Mouse (Mus musculus): ENCODE data around the gene Lin52. TPM values are rescaled to one million over a fixed set of nuclear protein-coding genes. Genes with fewer than 3 reads are reported as not detected.

Lin52 gene
- polyA plus RNA-seq (2015; fragmentation: Illumina TruSeq; extraction: RNeasy Lipid Tissue Mini Kit (QIAGEN cat#74804); ENCODE audit: insufficient read depth, low read depth, low replicate concordance): 4.5 TPM

DNA sequence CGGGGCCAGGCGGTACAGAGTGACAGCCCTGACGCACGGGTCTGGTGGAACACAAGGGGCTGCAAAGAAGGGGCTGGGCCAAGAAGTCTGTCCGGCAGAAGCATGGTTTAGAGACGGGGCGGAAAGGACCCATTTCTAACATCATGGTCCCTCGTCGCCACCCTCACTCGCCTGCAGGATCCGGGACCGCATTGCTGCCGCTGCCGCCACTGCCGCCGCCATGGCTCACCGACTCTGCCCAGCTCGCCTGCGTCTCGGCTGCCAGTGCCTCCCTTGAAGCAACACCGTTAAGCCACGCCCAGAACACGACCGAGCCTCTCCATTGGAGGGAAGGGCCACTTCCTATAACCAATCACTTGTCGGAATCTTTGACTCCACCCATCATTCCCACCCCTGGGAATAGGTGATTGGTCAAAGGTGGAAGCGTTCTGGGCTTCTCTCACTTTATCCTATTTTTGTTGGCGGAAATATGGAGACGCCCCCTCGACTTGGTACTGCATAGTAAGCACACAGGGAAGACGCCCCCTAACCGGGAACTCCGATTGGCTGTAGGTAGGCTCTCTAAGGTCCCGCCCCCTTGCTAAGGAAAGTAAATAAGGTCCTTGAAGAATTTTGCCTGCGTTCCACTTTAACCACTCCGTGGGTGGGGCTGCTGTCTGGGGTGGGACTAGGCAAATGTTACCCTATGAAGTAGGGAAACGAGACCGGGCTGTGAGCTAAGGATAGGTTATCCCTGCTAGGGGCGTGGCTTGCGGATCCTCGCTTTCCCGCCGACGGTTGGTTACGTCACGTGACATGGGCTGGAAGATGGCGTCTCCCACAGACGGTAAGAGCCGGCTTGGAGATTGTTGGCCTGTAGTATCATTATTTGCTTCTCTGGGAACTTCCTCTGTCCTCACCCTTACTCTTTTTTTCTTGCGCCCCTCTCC is at the start of gene Lin52, which contains the start of gene Aldh6a1:
Gene Lin52 (plus strand): TSS at position 705 of the 929 bp plus-strand sequence.
Gene Aldh6a1 (minus strand): TSS at position 287 of the 929 bp plus-strand sequence.

DNA sequence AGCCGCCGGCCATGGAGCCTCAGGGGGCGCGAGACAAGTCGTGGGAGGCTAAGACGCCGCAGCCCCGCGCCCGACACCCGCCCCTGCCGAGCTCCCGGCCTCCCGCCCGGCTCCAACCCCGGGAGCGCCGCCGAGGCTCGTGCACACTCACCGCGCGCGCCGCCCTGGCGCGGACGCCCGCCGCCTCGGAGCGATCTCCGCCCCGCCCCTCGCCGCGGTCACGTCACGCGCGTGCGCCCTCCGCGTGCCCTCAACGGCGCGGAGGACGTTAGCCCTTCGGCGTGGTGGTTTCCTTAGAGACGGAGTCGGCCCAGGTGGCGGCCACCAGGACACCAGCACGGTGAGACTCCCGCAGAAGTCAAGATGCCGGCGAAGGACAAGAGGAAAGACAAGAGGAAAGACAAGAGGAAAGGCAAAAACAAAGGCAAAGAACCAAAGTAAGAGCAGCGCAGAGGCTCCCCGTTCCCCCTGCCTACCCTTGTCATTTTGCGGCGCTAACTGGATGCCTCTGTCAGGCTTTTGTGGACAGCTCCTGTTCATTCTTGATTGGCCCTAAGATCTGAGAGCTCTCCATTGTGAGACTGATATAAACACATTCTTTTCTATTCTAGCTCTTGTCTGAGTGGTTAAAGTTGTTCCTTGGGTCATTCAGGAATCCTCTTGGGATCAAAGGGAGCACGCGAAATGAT is 42.3 kb upstream of the Lin52 start, which contains the start of the genes Entpd5 and Bbof1:
Gene Entpd5 (minus strand): TSS at position 211 of the 689 bp plus-strand sequence.
Gene Bbof1 (plus strand): TSS at position 253 of the 689 bp plus-strand sequence.

DNA sequence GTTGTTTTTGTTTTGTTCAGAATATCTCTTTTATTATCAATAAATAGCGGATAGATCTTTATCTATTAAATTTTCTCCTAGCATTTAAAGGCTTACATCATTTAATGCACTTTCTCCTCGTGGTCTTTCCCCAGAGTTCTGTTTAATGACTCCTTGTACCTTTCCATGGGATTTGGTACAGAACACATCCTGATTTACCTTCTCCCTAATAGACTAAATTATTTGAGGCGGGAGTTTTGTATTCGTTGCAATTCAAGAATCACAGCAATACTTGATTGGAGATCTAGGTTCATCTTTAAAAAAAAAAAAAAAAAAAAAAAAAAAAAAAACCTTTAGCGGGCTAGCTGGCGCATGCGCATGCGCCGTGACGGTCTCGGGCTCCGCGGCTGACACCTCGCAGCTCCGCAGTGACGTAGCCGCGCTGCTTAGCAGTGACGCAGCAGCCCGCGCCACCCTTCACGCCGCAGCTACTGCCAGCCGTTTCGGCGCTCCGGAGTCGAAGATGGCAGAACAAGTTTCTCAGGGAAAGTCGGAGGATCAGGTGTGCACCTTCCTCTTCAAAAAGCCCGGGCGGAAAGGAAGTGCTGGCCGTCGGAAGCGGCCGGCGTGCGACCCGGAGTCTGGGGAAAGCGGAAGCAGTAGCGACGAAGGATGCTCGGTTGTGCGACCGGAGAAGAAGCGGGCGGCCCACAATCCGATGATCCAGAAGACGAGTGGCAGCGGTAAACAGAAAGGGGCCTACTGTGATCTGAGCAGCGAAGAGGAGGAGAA is 34.2 kb upstream of the Lin52 start, which contains the start of gene Rnf113a2:
Gene Rnf113a2 (plus strand): TSS at position 363 of the 771 bp plus-strand sequence.

DNA sequence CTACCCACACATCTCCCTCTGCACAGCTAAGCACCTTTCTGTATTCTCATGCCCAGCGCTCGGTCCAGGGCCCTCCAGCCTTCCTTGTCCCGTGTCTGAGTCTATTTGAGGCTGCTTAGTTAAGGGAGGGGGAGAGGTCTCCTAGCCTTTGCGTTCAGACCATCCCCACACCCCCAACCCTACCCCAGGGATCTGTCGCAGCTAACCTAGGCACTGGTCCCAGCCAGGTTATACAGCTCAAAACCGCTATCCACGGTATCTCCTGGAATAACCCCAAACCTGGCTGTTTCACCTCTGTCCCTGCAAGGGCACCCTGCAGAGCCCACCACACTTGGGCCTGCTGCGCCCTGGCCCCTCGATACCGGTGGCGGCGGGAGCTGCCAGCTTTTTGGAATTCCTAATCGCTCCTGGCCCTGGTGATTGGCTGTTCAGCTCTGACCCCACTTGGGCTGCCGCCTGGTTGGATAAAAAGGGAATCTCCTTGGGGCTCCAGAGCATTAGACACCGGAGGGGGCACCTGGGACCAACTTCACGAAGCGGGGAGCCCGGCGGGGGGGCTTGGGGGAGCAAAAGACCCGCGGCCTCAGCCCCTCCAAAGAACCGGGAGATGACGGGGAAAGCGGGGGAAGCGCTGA is 118.2 kb downstream of the Lin52 start, which contains the start of gene Vsx2:
Gene Vsx2 (plus strand): TSS at position 427 of the 635 bp plus-strand sequence.

Other genes starting within 250 kb of the Lin52 start
- 3.9 TPM for gene Elmsan1, start 232.5 kb upstream of the Lin52 start, polyA plus RNA-seq (2015; fragmentation: Illumina TruSeq; extraction: RNeasy Lipid Tissue Mini Kit (QIAGEN cat#74804); ENCODE audit: insufficient read depth, low read depth, low replicate concordance)
- gene Ptgr2, start 166.2 kb upstream of the Lin52 start, polyA plus RNA-seq (2015; fragmentation: Illumina TruSeq; extraction: RNeasy Lipid Tissue Mini Kit (QIAGEN cat#74804); ENCODE audit: insufficient read depth, low read depth, low replicate concordance): 7.3 TPM
- gene Zfp410, start 134.6 kb upstream of the Lin52 start, polyA plus RNA-seq (2015; fragmentation: Illumina TruSeq; extraction: RNeasy Lipid Tissue Mini Kit (QIAGEN cat#74804); ENCODE audit: insufficient read depth, low read depth, low replicate concordance): 12.5 TPM
- gene Coq6, start 89.8 kb upstream of the Lin52 start, polyA plus RNA-seq (2015; fragmentation: Illumina TruSeq; extraction: RNeasy Lipid Tissue Mini Kit (QIAGEN cat#74804); ENCODE audit: insufficient read depth, low read depth, low replicate concordance): 7.6 TPM
- gene Fam161b, start 89.6 kb upstream of the Lin52 start, polyA plus RNA-seq (2015; fragmentation: Illumina TruSeq; extraction: RNeasy Lipid Tissue Mini Kit (QIAGEN cat#74804); ENCODE audit: insufficient read depth, low read depth, low replicate concordance): 1.3 TPM
- 3.3 TPM for gene Entpd5, start 42.4 kb upstream of the Lin52 start, polyA plus RNA-seq (2015; fragmentation: Illumina TruSeq; extraction: RNeasy Lipid Tissue Mini Kit (QIAGEN cat#74804); ENCODE audit: insufficient read depth, low read depth, low replicate concordance)
- gene Bbof1, start 42.4 kb upstream of the Lin52 start, polyA plus RNA-seq (2015; fragmentation: Illumina TruSeq; extraction: RNeasy Lipid Tissue Mini Kit (QIAGEN cat#74804); ENCODE audit: insufficient read depth, low read depth, low replicate concordance): 0.63 TPM
- 2.7 TPM for gene Rnf113a2, start 34.2 kb upstream of the Lin52 start, polyA plus RNA-seq (2015; fragmentation: Illumina TruSeq; extraction: RNeasy Lipid Tissue Mini Kit (QIAGEN cat#74804); ENCODE audit: insufficient read depth, low read depth, low replicate concordance)
- 14.2 TPM for gene Aldh6a1, start 418 bp upstream of the Lin52 start, polyA plus RNA-seq (2015; fragmentation: Illumina TruSeq; extraction: RNeasy Lipid Tissue Mini Kit (QIAGEN cat#74804); ENCODE audit: insufficient read depth, low read depth, low replicate concordance)
- not detected for gene Vsx2, start 118.3 kb downstream of the Lin52 start, polyA plus RNA-seq (2015; fragmentation: Illumina TruSeq; extraction: RNeasy Lipid Tissue Mini Kit (QIAGEN cat#74804); ENCODE audit: insufficient read depth, low read depth, low replicate concordance)
- 4.2 TPM for gene Abcd4, start 166.0 kb downstream of the Lin52 start, polyA plus RNA-seq (2015; fragmentation: Illumina TruSeq; extraction: RNeasy Lipid Tissue Mini Kit (QIAGEN cat#74804); ENCODE audit: insufficient read depth, low read depth, low replicate concordance)
- not detected for gene Vrtn, start 189.6 kb downstream of the Lin52 start, polyA plus RNA-seq (2015; fragmentation: Illumina TruSeq; extraction: RNeasy Lipid Tissue Mini Kit (QIAGEN cat#74804); ENCODE audit: insufficient read depth, low read depth, low replicate concordance)
- gene Syndig1l, start 247.4 kb downstream of the Lin52 start, polyA plus RNA-seq (2015; fragmentation: Illumina TruSeq; extraction: RNeasy Lipid Tissue Mini Kit (QIAGEN cat#74804); ENCODE audit: insufficient read depth, low read depth, low replicate concordance): 3.3 TPM

Data from pancreas, adult 10 weeks (tissue).